Mouse (Mus musculus): ENCODE measurements around the gene Vmn2r94. TPM values are rescaled to one million over a fixed set of nuclear protein-coding genes. Genes with fewer than 3 reads are reported as not detected.

Gene Vmn2r94
- polyA plus RNA-seq (2015; fragmentation: Nextera tagmentation; extraction: Ambion mirVana) = not detected in 2 replicates

DNA sequence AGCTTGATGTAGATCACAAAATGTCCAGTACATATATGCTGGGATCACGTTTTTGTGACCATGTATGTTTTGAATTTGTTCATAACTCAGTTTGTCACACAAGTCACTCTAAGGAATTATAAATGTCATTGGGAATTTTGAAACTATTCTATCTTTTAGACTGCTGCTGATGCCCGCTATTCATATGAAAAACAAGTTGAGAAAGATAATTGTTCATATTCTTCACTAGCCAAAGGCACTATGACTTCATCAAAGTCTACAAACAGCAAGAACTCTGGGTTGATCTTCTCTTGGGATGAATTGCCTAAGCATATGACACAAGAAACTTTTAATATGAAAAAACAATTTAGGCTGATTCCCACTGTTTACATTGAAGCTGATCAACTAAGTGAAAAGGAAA is at the start of gene Vmn2r94:
TSS of gene Vmn2r94 (minus strand) at position 101 of the 400 bp plus-strand sequence.

DNA sequence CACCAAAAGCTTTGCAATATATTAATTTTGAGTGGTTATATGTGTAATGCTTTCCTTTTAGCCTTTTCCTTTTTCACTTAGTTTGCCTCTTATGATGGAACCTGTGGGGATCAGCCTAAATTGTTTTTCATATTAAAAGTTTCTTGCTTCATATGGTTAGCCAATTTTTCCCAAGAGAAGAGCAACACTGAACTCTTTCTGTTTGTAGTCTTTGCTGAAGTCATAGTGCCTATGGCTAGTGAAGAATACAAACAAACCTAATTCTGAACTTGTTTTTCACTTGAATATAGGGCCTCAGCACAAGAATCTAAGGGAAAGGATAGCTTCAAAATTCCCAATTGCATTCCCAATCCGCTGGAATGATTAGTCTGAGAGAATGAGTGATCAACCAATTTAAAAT is 20.2 kb upstream of the Vmn2r94 start, which contains the start of gene Vmn2r93:
TSS of gene Vmn2r93 (plus strand) at position 301 of the 400 bp plus-strand sequence.

Other genes starting within 250 kb of the Vmn2r94 start
- not detected in 2 replicates for gene Vmn2r124, start 228.3 kb downstream of the Vmn2r94 start, polyA plus RNA-seq (2015; fragmentation: Nextera tagmentation; extraction: Ambion mirVana)
- gene Vmn2r91, start 192.7 kb downstream of the Vmn2r94 start, polyA plus RNA-seq (2015; fragmentation: Nextera tagmentation; extraction: Ambion mirVana) = not detected in 2 replicates
- not detected in 2 replicates for gene Vmn2r92, start 125.9 kb downstream of the Vmn2r94 start, polyA plus RNA-seq (2015; fragmentation: Nextera tagmentation; extraction: Ambion mirVana)
- gene Vmn2r93, start 20.3 kb upstream of the Vmn2r94 start, polyA plus RNA-seq (2015; fragmentation: Nextera tagmentation; extraction: Ambion mirVana) = not detected in 2 replicates
- not detected in 2 replicates for gene Vmn2r95, start 146.3 kb upstream of the Vmn2r94 start, polyA plus RNA-seq (2015; fragmentation: Nextera tagmentation; extraction: Ambion mirVana)